Mouse (Mus musculus): ENCODE data around the gene Klhl42.

Klhl42 gene

GRCm38 (mm10) chr6:147091136-147092120, at the start of gene Klhl42:
Gene Klhl42, plus strand, starts transcription at chr6:147091379.
- peak; percentile 46 for DNase-seq (ENCODE audit: low read depth, low spot score)

GRCm38 (mm10) chr6:147042291-147043290, 48.6 kb upstream of the Klhl42 start, which contains the start of gene Mrps35:
Gene Mrps35, plus strand, starts transcription at chr6:147042764.
- DNase-seq (ENCODE audit: low read depth, low spot score): peak; percentile 76

GRCm38 (mm10) chr6:147043633-147044032, 47.5 kb upstream of the Klhl42 start:
- DNase-seq (ENCODE audit: low read depth, low spot score): no peak

- DNase-seq (ENCODE audit: low read depth, low spot score): no peak
These were observed 41.9 kb upstream of the Klhl42 start for GRCm38 (mm10) chr6:147049239-147049805.

GRCm38 (mm10) chr6:147051666-147052065, 39.5 kb upstream of the Klhl42 start:
- DNase-seq (ENCODE audit: low read depth, low spot score): no peak

GRCm38 (mm10) chr6:147052440-147052839, 38.7 kb upstream of the Klhl42 start:
- DNase-seq (ENCODE audit: low read depth, low spot score): no peak

- no peak for DNase-seq (ENCODE audit: low read depth, low spot score)
These were observed 37.2 kb upstream of the Klhl42 start for GRCm38 (mm10) chr6:147053785-147054646.

GRCm38 (mm10) chr6:147055374-147055977, 35.7 kb upstream of the Klhl42 start:
- no peak for DNase-seq (ENCODE audit: low read depth, low spot score)

GRCm38 (mm10) chr6:147059326-147059725, 31.9 kb upstream of the Klhl42 start:
- no peak for DNase-seq (ENCODE audit: low read depth, low spot score)

- DNase-seq (ENCODE audit: low read depth, low spot score): no peak
These were observed 29.5 kb upstream of the Klhl42 start for GRCm38 (mm10) chr6:147061630-147062029.

- no peak for DNase-seq (ENCODE audit: low read depth, low spot score)
These were observed 29.1 kb upstream of the Klhl42 start for GRCm38 (mm10) chr6:147062034-147062433.

GRCm38 (mm10) chr6:147062694-147063093, 28.5 kb upstream of the Klhl42 start:
- no peak for DNase-seq (ENCODE audit: low read depth, low spot score)

- no peak for DNase-seq (ENCODE audit: low read depth, low spot score)
These were observed 26.8 kb upstream of the Klhl42 start for GRCm38 (mm10) chr6:147064226-147064943.

- no peak for DNase-seq (ENCODE audit: low read depth, low spot score)
These were observed 26.3 kb upstream of the Klhl42 start for GRCm38 (mm10) chr6:147064944-147065261.

GRCm38 (mm10) chr6:147075808-147076387, 15.3 kb upstream of the Klhl42 start:
- DNase-seq (ENCODE audit: low read depth, low spot score): no peak

- no peak for DNase-seq (ENCODE audit: low read depth, low spot score)
These were observed 14.3 kb upstream of the Klhl42 start for GRCm38 (mm10) chr6:147076878-147077277.

- no peak for DNase-seq (ENCODE audit: low read depth, low spot score)
These were observed 11.3 kb upstream of the Klhl42 start for GRCm38 (mm10) chr6:147079919-147080318.

- DNase-seq (ENCODE audit: low read depth, low spot score): no peak
These were observed 5.7 kb upstream of the Klhl42 start for GRCm38 (mm10) chr6:147085398-147086040.

All from embryo, embryonic 11.5 days (tissue).